Mouse (Mus musculus) ES-E14 (cell line): ENCODE results near the gene Sbp.

Experiments used
- CHD2 ChIP-seq: IDR thresholded peaks from 2 replicates; pipeline ENCODE4 v1.6.1; 2014; ENCODE audit warnings: mild to moderate bottlenecking, low read depth, low read length, inconsistent platforms
- HCFC1 ChIP-seq: IDR thresholded peaks from 2 replicates; pipeline ENCODE4 v1.6.1; 2012; ENCODE audit warnings: low read length, inconsistent platforms, borderline replicate concordance; ENCODE audit not compliant: insufficient read depth
- MAFK ChIP-seq: IDR thresholded peaks from 2 replicates; pipeline ENCODE4 v1.6.1; 2014; ENCODE audit warnings: mild to moderate bottlenecking, low read depth, low read length, inconsistent platforms; ENCODE audit not compliant: insufficient read depth
- ZC3H11A ChIP-seq: IDR thresholded peaks from 2 replicates; pipeline ENCODE4 v1.6.1; 2012; ENCODE audit warnings: low read depth, mild to moderate bottlenecking, inconsistent platforms, low read length, borderline replicate concordance
- ZNF384 ChIP-seq: IDR thresholded peaks from 2 replicates; pipeline ENCODE4 v1.6.1; 2012; ENCODE audit warnings: low read depth, low read length, inconsistent platforms

- TF ChIP-seq HCFC1 (no peak), CHD2 (no peak), ZC3H11A (no peak), ZNF384 (no peak), MAFK (no peak)
Measured at GRCm38 (mm10) chr17:23976665-23977064, 35.2 kb downstream of the Sbp start.
